In the genomic region with DNA sequence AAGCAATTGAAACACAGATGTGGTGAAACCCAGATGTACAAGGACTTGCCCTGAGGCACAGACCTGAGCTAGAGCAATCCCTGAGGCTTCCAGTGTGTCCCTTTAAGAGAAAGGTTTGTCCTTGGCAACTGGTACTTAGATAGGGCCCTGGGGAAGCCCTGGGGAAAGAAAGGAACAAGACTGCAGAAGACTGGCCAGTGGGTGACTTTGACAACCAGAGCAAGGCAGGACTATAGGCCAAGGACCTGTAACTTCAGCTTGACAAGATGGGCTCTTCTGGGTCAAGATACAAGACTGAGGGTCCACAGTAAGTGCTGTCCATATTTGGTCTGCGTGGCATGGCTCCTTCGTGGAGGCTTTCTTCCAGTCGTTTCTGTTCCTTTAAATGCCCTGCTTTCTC, we compare ENCODE assay signal across 8 mouse cellular contexts. TPM values are rescaled to one million over a fixed set of nuclear protein-coding genes. Genes with fewer than 3 reads are reported as not detected.
DNase-seq lines count a peak whose midpoint lies in the region; ATAC-seq and TF ChIP-seq lines count a peak whose summit lies in the region.

A gene (plus strand): TSS at position 190 of the 400 bp plus-strand sequence.

- TF ChIP-seq CTCF in heart, adult 2 months (IDR thresholded peaks at IDR 0.05) = no peak

- WGBS in heart, adult 2 months = 64% methylated on average over 3 of the region's 3 CpGs
- WGBS in forebrain, embryonic 16.5 days = 81% methylated on average over 3 of the region's 3 CpGs
- WGBS in hindbrain, embryonic 13.5 days = 86% methylated on average over 3 of the region's 3 CpGs
- 83% methylated on average over 3 of the region's 3 CpGs for WGBS in liver, embryonic 15.5 days (ENCODE audit: insufficient replicate concordance)

- no peak for DNase-seq in heart, adult 2 months
- no peak for DNase-seq in heart, adult 11 months
- peak; percentile 40 for DNase-seq in adipocyte (ENCODE audit: low spot score)
- DNase-seq in cerebellum, adult 11 months = no peak
- DNase-seq in ovary, postnatal 10 days (ENCODE audit: low spot score) = no peak

- ATAC-seq in forebrain, embryonic 16.5 days = no peak
- ATAC-seq in hindbrain, embryonic 13.5 days (ENCODE audit: low FRiP score) = no peak
- no peak for ATAC-seq in liver, embryonic 15.5 days (ENCODE audit: insufficient read depth)

- no peak within 1 kb of the TSS for H3K27ac ChIP-seq in heart, adult 2 months
- H3K27ac ChIP-seq in forebrain, embryonic 16.5 days (ENCODE audit: low read length) = no peak within 1 kb of the TSS
- no peak within 1 kb of the TSS for H3K27ac ChIP-seq in hindbrain, embryonic 13.5 days
- no peak within 1 kb of the TSS for H3K27ac ChIP-seq in liver, embryonic 15.5 days (replicated peaks)

- no peaks in the 10 kb centered on the region for H3K27me3 ChIP-seq in heart, adult 2 months (ENCODE audit: control insufficient read depth, insufficient read depth, low read length)
- no peaks in the 10 kb centered on the region for H3K27me3 ChIP-seq in forebrain, embryonic 16.5 days (replicated peaks; ENCODE audit: control insufficient read depth, insufficient read depth, low read length)
- no peaks in the 10 kb centered on the region for H3K27me3 ChIP-seq in hindbrain, embryonic 13.5 days
- H3K27me3 ChIP-seq in liver, embryonic 15.5 days = no peaks in the 10 kb centered on the region

- H3K4me1 ChIP-seq in heart, adult 2 months (ENCODE audit: control insufficient read depth, insufficient read depth, low read length) = peaks cover 4% of the 10 kb centered on the region
- peaks cover 6% of the 10 kb centered on the region; the same call in 1 of the 2 replicates for H3K4me1 ChIP-seq in forebrain, embryonic 16.5 days (replicated peaks; ENCODE audit: control insufficient read depth, insufficient read depth, low read length)
- peaks cover 8% of the 10 kb centered on the region for H3K4me1 ChIP-seq in hindbrain, embryonic 13.5 days (replicated peaks)
- peaks cover 37% of the 10 kb centered on the region for H3K4me1 ChIP-seq in liver, embryonic 15.5 days (replicated peaks)

- TF ChIP-seq EP300 in heart, adult 2 months (IDR thresholded peaks at IDR 0.05; ENCODE audit: insufficient read depth, low read depth, low read length) = no peak

- no peak within 1 kb of the TSS for H3K4me3 ChIP-seq in heart, adult 2 months
- H3K4me3 ChIP-seq in forebrain, embryonic 16.5 days (replicated peaks; ENCODE audit: low read length) = no peak within 1 kb of the TSS
- H3K4me3 ChIP-seq in hindbrain, embryonic 13.5 days = no peak within 1 kb of the TSS
- no peak within 1 kb of the TSS for H3K4me3 ChIP-seq in liver, embryonic 15.5 days (replicated peaks)

- H3K36me3 ChIP-seq in heart, adult 2 months (ENCODE audit: control insufficient read depth, insufficient read depth, low read length) = no peaks in the 10 kb centered on the region
- H3K36me3 ChIP-seq in forebrain, embryonic 16.5 days (ENCODE audit: control insufficient read depth, insufficient read depth) = no peaks in the 10 kb centered on the region
- peaks cover 9% of the 10 kb centered on the region; the same call in 1 of the 2 replicates for H3K36me3 ChIP-seq in hindbrain, embryonic 13.5 days
- H3K36me3 ChIP-seq in liver, embryonic 15.5 days (replicated peaks) = no peaks in the 10 kb centered on the region

- TF ChIP-seq POLR2A in heart, adult 2 months (IDR thresholded peaks at IDR 0.05; ENCODE audit: insufficient read depth, low read depth, low read length) = no peak

- no peaks in the 10 kb centered on the region for H3K79me2 ChIP-seq in heart, adult 2 months (replicated peaks; ENCODE audit: control insufficient read depth, insufficient read depth, low read length)

- H3K9me3 ChIP-seq in forebrain, embryonic 16.5 days (ENCODE audit: control insufficient read depth, low read length) = no peaks in the 10 kb centered on the region
- no peaks in the 10 kb centered on the region for H3K9me3 ChIP-seq in hindbrain, embryonic 13.5 days
- no peaks in the 10 kb centered on the region for H3K9me3 ChIP-seq in liver, embryonic 15.5 days (replicated peaks)

- intact Hi-C loops in heart, adult 2 months (cut with DNase I) = no loop called here

- H3K9ac ChIP-seq in heart, adult 2 months (ENCODE audit: low read depth, low read length) = no peak within 1 kb of the TSS
- no peak within 1 kb of the TSS for H3K9ac ChIP-seq in forebrain, embryonic 16.5 days (replicated peaks; ENCODE audit: low read depth, low read length)
- H3K9ac ChIP-seq in hindbrain, embryonic 13.5 days = no peak within 1 kb of the TSS
- no peak within 1 kb of the TSS for H3K9ac ChIP-seq in liver, embryonic 15.5 days

- no peak within 1 kb of the TSS for H3K4me2 ChIP-seq in forebrain, embryonic 16.5 days (ENCODE audit: low read length)
- H3K4me2 ChIP-seq in hindbrain, embryonic 13.5 days = no peak within 1 kb of the TSS
- H3K4me2 ChIP-seq in liver, embryonic 15.5 days = no peak within 1 kb of the TSS

RNA-seq across cellular contexts. Expression of the gene that starts here (rescaled TPM):
- total RNA-seq in heart, adult 2 months (2021) = 10 to 100 TPM; 18.9 to 24.3 TPM
- 18.6 and 20.3 TPM in 2 replicates for polyA plus RNA-seq in heart, adult 2 months (2012; rRNA removed)
- 63.0 and 63.1 TPM in 2 replicates for polyA plus RNA-seq in forebrain, embryonic 16.5 days (2015; fragmentation: Nextera tagmentation; extraction: Ambion mirVana)
- polyA plus RNA-seq in hindbrain, embryonic 13.5 days (2015; fragmentation: Nextera tagmentation; extraction: Ambion mirVana) = 43.4 and 44.9 TPM in 2 replicates
- 50.2 and 51.8 TPM in 2 replicates for polyA plus RNA-seq in liver, embryonic 15.5 days (2015; fragmentation: Nextera tagmentation; extraction: Ambion mirVana)
